Mouse (Mus musculus) erythroblast, adult 5-6 weeks (primary cell): Measurements from ENCODE around the gene Coro1b. TPM values are rescaled to one million over a fixed set of nuclear protein-coding genes. Genes with fewer than 3 reads are reported as not detected.

Experiments used
- ATAC-seq: replicated peaks from 2 replicates; pipeline ENCODE4 v1.8.0; 2016; ENCODE audit warnings: moderate number of reproducible peaks, mild to moderate bottlenecking, moderate TSS enrichment, inconsistent platforms; ENCODE audit not compliant: poor library complexity, low FRiP score, severe bottlenecking
- total RNA-seq, 2 experiments: library from RNA; stranded (forward) in 1 of 2; stranded (reverse) in 1 of 2; fragments of 150-400 nt in 1 of 2; fragments of 200-764, 138-1000 nt in 1 of 2; gene quantifications; 2 replicates each; pipeline versions ENCODE4 v1.2.3 to v1.2.4; 2015 to 2017; ENCODE audit warnings: low replicate concordance in 2 of 2

Coro1b gene
- total RNA-seq, 2 experiments from 2014 or later, result 22.6 to 69.6 TPM

DNA sequence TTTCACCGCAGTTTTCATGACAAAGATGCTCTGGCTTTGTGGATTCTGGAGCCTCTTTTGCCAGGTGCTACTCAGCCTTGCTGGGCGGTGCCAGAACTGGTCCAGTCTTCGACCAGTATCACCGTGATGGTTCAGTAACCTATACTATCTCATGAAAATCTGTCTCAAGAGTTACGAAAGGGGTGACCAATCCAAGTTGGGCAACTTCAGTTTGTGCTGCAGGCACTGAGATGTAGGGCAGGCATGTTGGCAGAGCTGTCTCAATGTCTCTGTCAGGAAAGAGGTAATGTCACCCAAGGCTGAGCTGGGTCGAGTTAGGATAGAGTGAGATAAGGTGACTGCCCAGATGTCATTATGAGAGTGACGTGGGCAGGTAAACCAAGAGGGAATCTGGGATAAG, 32.0 kb downstream of the Coro1b start:
- ATAC-seq, result no peak

DNA sequence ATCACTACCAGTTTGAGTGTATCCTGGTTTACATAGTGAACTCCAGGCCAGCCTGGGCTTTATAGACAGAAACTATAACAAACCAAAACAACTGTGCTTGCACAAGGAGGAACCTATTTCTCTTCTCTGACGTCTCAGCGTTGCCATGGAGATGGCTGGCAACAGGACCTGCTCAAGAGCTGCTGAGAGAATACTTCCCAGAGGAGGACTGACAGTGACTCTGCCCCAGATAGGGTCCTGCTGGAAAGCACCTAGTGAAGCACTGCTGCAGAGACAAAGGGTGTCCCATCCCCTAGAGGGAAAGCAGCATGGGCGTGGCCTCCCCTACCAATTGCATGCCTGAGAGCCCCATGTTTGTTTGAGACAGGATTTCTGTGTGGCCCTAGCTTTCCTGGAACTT, 33.5 kb downstream of the Coro1b start:
- no peak for ATAC-seq

DNA sequence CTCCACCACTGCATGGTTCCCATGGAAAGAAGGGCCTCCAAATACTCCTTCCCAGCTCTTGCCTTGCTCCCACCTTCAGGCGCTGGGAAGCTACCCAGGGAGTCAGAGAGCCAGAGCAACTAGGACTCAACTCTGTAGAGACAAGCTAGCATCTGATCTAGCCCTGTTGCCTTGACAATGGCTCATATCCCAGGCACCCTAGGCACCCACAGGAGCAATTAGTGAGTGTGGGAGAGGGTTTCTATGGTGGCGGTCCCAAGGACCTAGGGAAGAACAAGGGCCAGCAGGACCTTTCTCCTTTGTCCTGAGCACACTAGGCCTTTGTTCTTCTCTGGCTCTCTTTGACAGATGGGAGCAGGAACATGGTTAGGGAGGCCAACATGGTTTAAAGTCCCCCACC, 35.3 kb downstream of the Coro1b start:
- no peak for ATAC-seq

DNA sequence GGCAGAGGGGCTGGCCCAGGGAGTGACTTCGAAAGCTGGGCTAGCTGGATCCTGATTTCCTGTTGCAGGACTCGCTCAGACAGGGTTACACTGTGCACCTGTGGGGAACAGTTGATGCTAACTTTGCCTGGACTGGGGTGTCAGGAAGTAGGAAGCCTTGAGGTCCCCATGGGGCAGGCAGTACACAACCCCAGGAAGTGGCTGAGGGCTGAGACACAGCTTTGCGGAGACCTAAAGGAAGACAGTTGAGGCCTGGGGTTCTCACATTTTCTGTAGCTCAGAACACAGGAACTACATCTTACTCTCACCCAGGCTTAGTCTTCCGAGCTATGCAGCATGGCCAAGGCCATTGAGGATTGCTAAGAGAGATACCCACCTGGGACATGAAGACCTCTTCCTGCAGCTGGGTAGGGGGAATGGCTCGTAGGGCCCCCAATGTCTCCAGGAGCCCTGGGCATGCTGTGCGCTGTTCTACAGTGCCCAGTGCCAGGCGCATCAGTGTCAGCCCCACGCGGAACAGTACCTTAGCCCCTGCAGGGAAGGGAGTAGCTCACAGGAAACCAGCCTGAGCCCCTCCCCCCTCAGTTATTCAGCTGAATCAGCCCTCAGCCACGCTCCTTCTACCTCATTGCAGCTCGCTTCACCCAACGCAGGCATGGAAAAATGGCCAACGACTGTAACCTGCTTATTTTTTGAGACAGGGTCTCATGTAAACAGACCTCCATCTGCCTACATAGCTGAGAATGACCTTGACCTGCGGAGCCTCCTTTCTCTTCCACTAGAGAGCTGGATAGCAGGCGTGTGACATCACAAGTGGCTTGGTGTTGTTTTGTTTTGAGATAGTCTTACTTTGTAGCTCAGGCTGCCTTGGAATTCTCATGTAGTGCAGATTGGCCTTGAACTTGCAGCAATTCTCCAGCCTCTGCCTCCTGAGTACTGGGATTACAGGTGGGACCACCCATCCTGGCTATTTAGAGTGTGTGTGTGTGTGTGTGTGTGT, 36.9 kb downstream of the Coro1b start:
- ATAC-seq, result no peak

DNA sequence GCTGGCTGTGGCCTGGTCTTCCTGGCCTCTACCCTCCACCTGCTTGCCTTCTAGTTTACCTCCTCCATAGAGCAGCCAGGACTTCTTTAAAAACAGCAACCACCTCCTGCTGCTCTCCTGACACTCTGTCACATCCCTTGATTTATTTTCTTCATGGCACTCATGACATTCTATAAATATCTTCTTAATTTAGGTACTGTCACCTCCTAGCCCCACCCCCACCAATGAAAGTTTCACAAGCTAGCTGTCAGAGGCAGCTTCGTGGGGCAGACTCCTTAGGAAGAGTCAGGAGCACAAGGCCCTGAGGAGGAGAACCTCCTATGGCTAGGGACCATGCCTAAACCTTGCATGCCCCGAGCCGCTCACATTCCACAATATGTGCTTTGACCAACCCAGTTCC, 38.9 kb downstream of the Coro1b start:
- ATAC-seq, result no peak

DNA sequence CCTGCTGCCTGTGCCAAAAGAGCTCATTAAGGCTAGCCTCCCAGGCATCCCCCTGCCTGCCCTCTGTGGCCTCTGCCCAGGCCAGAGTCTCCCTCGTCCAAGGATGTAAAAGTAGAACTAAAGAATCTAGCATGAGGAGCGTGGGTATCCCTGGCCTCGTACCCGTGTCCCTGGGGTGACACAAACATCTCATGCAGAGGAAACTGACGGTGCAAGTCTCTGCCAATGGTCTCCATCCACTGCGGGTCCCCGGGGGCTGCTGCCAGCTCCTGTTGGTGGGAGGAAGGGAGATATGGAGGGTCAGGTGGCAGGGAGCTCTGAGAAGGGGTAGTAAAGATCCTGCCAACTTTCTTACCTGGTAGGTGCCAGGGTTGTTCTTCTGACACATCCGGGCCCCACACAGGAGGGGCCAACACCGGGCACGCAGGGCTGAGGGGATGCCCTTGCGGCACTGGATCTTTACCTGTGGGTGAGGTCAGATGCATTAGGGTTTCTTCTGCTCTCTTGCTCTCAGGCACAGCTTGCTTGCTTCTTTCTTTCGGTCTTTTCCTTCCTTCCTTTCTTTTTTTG, 40.7 kb downstream of the Coro1b start:
- ATAC-seq, result no peak

DNA sequence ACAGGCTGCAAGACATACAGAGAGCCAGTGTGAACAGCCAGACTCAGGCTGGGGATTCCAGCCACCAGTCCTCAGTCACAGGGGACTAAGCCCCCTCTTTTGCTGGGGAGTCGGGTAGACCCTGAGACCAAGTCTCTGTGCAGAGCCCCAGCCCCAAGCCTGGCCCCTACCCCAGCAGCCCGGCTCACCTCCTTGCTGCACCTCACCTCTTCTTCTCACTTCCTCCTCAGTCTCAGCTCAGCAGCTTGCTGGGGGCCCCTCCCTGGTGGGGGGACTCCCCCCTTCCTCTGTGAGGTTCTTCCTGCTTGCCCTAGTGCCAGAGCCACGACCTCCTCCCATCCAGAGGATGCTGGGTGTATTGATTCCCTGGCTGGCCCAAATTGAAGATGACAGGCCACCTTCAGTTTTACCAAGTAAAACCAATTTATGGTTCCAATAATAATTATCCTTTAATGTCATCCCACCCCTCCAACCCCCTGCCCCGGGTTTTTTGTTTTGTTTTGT, 42.5 kb downstream of the Coro1b start, which contains the start of gene Tbc1d10c:
Gene Tbc1d10c, minus strand, starts transcription at position 454 of the 504 bp plus-strand sequence.
- ATAC-seq, result no peak

DNA sequence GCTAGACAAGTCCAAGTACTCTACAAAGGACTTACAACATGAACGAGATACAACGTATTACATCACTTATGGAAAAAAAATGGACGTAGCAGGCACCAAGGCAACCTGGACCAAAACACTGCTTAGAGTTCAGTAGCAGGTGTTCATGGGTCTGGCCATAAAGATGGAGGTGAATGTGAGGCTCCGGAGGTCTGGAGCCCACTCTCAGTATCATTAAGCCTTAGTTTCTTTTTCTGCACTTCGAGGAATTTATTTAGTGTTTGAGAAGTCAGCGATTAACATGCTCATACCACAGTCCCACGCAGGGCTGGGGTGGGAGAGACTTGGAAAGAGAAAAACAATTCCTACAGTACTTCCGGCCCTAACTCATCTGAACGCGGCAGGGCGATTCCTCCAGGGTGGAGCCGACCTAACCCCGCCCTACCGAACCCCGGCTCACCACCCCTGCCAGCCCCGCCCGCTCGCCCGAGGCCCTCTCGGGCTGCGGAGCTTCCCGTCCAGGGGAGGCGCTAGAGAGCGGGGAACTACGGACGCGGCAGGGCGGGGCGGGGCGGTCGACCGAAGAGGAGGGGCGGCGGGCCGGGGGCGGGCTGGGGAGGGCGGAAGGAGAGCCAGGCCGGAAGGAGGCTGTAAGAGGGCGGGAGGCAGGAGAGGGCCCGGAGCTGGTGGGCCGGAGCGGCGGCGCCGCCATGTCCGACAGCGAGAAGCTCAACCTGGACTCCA, 43.3 kb downstream of the Coro1b start, which contains the start of gene Ppp1ca:
Gene Ppp1ca, plus strand, starts transcription at position 538 of the 723 bp plus-strand sequence.
- peak; percentile 90 for ATAC-seq

DNA sequence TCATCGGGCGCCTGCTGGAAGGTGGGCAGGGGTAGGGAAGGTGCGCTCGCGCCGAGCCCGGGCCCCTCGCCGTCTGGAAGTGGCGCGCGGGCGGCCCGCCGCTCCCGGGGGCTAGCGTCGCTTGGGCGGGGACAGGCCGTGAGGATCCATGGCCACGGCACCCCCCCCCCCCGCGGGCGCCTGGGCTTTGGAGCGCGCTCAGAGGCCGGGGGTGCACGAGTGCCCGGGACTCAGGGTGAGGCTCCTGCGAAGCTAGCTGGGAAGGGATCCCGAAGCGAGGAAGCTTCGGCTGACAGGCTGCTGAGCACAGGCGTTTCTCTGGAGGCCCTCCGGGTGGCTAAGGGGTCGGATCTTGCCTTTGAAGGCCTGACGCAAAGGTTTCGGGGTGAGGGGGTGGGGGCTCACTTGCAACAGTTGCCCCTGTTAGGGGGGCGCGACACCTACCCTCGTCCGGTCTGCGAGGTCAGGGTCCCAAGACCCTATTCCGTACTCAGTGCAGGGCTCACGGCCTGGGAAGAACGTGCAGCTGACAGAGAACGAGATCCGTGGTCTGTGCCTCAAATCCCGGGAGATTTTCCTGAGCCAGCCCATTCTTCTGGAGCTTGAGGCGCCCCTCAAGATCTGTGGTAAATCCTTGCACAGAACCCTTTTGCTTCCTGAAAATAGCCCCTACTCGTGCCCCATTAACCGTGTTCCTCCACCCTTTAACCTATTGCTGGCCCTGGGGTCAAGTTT, 44.0 kb downstream of the Coro1b start:
- ATAC-seq, result peak; percentile 13; the same call in 1 of the 2 replicates

DNA sequence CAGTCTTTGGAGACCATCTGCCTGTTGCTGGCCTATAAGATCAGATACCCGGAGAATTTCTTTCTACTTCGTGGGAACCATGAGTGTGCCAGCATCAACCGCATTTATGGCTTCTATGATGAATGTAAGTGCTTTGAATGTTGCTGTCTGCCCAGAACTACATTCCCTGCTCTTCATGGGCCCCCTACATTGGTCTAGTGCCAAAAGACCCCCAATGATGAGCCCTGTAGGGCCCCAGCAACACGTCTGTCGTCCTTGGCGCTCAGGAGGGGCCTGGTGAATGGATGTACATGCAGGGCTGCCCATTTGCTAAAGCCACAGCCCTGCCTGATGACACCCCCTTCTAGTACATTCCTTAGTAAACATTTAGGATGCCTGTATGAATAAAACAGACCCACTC, 44.7 kb downstream of the Coro1b start:
- ATAC-seq, result no peak

DNA sequence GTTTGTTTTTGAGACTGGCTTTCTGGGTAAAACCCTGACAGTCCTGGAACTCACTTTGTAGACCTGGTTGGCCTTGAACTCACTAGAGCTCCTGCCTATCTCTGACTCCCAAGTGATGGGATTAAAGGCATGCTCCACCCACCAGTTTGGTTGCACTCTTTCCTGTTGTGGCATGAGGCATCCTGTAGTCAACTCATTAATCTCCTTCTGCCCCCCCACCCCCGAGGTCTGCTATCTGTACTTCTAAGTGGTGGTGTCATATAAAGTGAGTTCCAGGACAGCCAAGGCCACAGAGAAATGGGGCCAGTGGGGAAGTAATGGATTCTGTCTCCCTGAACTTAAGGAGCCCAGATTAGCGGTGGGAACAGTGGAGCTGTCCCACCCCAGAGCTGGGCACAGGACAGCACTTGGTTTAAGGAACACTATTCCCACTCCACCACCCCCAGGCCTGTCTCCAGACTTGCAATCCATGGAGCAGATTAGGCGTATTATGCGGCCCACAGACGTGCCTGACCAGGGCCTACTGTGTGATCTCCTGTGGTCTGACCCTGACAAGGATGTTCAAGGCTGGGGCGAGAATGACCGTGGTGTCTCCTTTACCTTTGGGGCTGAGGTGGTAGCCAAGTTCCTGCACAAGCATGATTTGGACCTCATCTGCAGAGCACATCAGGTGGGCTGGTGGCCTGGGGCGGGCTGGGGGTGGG, 45.8 kb downstream of the Coro1b start:
- no peak for ATAC-seq

DNA sequence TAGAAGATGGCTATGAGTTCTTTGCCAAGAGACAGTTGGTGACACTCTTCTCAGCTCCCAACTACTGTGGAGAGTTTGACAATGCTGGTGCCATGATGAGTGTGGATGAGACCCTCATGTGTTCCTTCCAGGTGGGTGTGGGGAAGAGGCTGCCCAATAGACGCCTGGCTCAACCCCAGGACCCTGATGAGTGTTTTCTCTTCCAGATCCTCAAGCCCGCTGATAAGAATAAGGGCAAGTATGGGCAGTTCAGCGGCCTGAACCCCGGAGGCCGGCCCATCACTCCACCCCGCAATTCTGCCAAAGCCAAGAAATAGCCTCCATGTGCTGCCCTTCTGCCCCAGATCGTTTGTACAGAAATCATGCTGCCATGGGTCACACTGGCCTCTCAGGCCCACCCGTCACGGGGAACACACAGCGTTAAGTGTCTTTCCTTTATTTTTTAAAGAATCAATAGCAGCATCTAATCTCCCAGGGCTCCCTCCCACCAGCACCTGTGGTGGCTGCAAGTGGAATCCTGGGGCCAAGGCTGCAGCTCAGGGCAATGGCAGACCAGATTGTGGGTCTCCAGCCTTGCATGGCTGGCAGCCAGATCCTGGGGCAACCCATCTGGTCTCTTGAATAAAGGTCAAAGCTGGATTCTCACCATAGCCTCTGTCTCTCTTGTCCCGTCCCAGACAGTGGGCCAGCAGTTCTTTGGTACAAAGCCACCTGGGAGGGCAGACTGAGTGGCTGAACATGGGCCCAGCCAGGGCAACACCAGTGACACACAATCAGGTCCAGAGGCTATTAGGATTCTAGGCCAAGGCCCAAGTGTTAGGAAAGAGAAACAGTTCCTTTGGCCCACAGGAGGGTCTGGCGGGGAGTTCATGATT, 46.6 kb downstream of the Coro1b start:
- ATAC-seq, result no peak

DNA sequence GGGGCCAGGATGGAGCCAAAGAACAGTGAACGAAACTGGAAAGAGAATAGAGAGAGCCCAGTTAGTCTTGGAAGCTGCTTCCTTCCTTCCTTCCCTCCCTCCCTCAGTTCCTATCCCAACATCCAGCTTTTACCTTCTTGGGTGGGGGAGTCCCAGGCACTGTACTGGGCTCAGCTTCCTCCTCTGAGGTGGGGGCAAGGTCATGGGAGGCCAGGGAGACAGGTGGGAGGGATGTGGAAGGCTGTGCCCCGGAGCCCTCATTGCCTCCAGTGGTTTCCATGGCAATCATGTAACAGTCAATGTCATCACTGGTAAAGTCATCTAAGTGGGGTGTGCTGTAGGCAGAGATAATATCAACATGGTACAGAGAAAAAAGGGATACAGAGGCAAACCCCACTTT, 47.6 kb downstream of the Coro1b start:
- ATAC-seq, result no peak

DNA sequence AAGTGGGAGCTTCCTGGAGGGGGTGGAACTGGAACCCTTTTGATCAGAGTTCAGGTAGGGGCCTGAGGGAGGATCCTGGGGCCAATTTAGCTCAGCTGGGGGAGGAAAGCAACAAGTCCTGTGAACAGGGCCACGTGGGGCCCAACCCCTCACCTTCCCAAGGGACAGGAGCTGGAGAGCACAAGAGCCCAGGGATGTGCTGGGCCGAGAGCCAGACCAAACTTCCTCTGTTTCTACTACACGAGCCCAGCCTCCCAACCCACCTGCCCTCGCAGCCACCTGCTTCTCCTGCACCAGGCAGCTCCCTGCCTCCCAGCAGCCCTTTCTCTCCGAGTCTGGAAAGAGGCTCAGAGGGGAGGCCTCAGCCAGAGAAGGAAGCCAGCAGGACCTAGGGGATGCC, 48.1 kb downstream of the Coro1b start:
- ATAC-seq, result no peak

DNA sequence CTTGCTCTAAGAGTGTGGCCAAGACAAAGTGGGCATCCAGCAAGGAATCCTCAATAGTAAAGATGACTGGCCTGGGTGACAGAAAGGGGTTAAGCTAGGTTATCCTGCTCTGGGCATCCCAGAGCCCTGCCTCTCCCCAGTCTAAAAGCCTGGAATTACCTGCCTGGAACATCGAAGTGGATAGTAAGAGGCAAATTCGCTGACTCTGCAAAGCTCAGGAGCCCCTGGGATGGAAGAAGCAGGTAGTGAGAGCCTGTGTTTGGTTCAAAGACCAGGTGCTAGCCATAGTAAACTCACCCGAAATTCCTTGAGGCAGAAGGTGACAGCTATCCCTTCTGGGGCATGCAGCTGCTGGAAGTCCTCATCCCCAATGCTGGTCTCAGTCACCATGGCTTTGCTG, 48.8 kb downstream of the Coro1b start:
- no peak for ATAC-seq

DNA sequence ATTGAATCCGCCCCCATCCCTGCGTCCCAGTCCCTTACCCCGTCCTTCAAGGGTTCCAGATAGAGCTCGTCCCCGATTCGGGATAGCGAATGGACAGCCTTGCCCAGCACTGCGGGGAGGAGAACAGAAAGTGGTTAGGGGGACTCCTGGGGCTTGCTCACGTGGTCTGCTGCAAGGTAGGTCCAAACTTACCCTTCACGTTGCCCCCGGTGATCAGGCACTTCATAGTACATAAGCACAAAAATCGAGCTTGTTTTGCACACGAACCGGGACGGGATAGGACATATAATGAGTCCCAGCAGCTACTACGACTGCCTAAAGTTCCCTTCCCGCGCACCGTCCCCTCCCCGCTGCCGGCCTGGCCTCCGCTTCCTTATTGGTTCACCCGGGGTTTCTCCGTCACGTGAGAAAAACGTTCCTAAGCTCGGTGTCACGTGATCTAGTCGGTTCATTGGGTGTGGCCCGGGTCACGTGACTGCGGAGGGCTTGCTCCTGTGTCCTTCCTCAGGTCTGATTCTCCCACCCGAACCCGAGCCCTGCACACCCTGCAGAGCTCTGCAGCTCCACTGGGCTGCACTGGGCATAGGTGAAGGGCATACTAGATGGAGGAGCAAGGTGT, 53.0 kb downstream of the Coro1b start, which contains the start of gene Rad9a:
Gene Rad9a, minus strand, starts transcription at position 372 of the 619 bp plus-strand sequence.
- peak; percentile 89 for ATAC-seq

DNA sequence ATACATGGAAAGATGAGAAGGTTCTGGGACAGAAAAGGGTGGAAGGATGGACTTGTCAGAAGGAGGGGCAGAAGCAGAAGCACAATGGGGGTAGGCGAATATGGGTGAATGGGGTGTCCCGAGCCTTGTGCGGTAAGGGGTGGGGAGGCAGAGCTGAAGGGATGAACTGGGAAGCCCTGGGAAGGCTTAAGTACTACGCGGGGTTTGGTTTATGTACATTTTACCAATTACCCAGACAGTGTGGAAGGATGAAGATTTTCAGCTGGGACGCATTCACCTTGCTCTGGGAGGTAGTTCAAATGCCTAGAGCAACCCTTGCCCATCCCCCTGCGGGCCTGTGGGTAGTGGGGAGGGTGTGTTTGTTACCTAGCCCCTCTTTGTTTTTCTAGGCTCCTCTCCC, 53.7 kb downstream of the Coro1b start:
- ATAC-seq, result no peak

DNA sequence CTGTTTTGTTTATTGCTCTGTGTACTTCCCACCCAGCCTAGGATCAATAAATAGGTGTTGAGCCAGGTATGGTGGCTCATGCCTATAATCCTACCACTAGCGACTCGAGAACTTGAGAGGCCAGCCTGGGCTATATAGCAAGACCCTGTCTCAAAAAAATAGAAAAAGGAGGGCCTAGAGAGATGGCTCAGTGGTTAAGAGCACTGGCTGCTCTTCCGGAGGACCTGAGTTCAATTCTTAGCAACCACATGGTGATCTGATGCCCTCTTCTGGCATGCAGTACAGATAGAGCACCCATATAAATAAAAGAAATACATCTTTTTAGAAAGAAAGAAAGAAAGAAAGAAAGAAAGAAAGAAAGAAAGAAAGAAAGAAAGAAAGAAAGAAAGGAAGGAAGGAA, 54.7 kb downstream of the Coro1b start:
- ATAC-seq, result no peak
